Mouse (Mus musculus) heart, postnatal 36 days (tissue): Measurements from ENCODE around the gene Vmn1r78. TPM values are rescaled to one million over a fixed set of nuclear protein-coding genes. Genes with fewer than 3 reads are reported as not detected.
"Not testable (repeated sequence)": the region's sequence is repeated elsewhere in the genome, so short reads cannot be mapped to it uniquely, and the experiment has no call there.

Experiments used
- DNase-seq, 2 experiments: peaks; one replicate each; pipeline ENCODE4 v3.0.0; 2021 to 2022
- intact Hi-C: fragments of 180-260 bp; cut with DNase I; formaldehyde crosslinking; loops from one replicate; pipeline ENCODE4 v1.15.1; 2025
- total RNA-seq, 2 experiments: library from RNA; stranded (reverse); gene quantifications; 2 replicates each; pipeline ENCODE4 v1.2.3; 2021

Vmn1r78 gene
- not detected for total RNA-seq

GRCm38 (mm10) chr7:12149957-12150356 is at the start of gene Vmn1r78:
Vmn1r78 (plus strand) TSS chr7:12150257.
- intact Hi-C loops, result no loop called here

GRCm38 (mm10) chr7:12156463-12156862 is 6.4 kb downstream of the Vmn1r78 start:
- DNase-seq, intact Hi-C loops: not testable (repeated sequence)

More at GRCm38 (mm10) chr7:12149957-12150356, at the start of gene Vmn1r78:
- no peak for DNase-seq

- DNase-seq, intact Hi-C loops: not testable (repeated sequence)
Observed at GRCm38 (mm10) chr7:12170979-12171378, 20.9 kb downstream of the Vmn1r78 start, which contains the start of gene Vmn1r79. Vmn1r79 (plus strand) TSS chr7:12171279.

- DNase-seq, intact Hi-C loops: not testable (repeated sequence)
Observed at GRCm38 (mm10) chr7:12172926-12173325, 22.9 kb downstream of the Vmn1r78 start.

GRCm38 (mm10) chr7:12188986-12189385 is 38.9 kb downstream of the Vmn1r78 start, which contains the start of gene Vmn1r80:
Vmn1r80 (plus strand) TSS chr7:12189286.
- intact Hi-C loops, result no loop called here
- DNase-seq, result no peak

- intact Hi-C loops, result no loop called here
- DNase-seq, result no peak
Observed at GRCm38 (mm10) chr7:12204141-12204540, 54.1 kb downstream of the Vmn1r78 start.

Other genes with a start within 250 kb of the Vmn1r78 start
- not detected for gene Vmn1r76, start 212.0 kb upstream of the Vmn1r78 start, total RNA-seq
- gene Vmn1r77, start 113.5 kb upstream of the Vmn1r78 start, total RNA-seq, result not detected
- gene Vmn1r79, start 21.0 kb downstream of the Vmn1r78 start, total RNA-seq, result not detected
- not detected for gene Vmn1r80, start 39.0 kb downstream of the Vmn1r78 start, total RNA-seq
- gene Vmn1r81, start 118.0 kb downstream of the Vmn1r78 start, total RNA-seq, result not detected
- gene Vmn1r82, start 150.2 kb downstream of the Vmn1r78 start, total RNA-seq, result not detected
- not detected for gene Vmn1r83, start 179.2 kb downstream of the Vmn1r78 start, total RNA-seq
- not detected for gene Vmn1r84, start 219.0 kb downstream of the Vmn1r78 start, total RNA-seq